17 mouse cellular contexts compared by ENCODE assay signal in genomic region chr2:135862489-135863390, GRCm38 (mm10).
A peak's percentile ranks its signal among the peaks of the same experiment; 100 is the strongest.
DNase-seq lines count a peak whose midpoint lies in the region; ATAC-seq and TF ChIP-seq lines count a peak whose summit lies in the region.
"Had no signal": no experiment of that assay in that cellular context is flagged by ENCODE, and none has a peak within 500 bp of the region (broad histone marks: within the 10 kb centered on the region; RNA-seq: fewer than 3 reads in every experiment).

No protein-coding gene starts in this region.

- H3K36me3 ChIP-seq in heart, postnatal 0 days (replicated peaks; ENCODE audit: control insufficient read depth, insufficient read depth, low read length), result no peaks in the 10 kb centered on the region
- no peaks in the 10 kb centered on the region for H3K36me3 ChIP-seq in heart, embryonic 11.5 days (ENCODE audit: control insufficient read depth, insufficient read depth, low read length)
- no peaks in the 10 kb centered on the region for H3K36me3 ChIP-seq in C2C12 (ENCODE audit: control insufficient read depth, insufficient read depth)
- H3K36me3 ChIP-seq in liver, embryonic 13.5 days, result no peaks in the 10 kb centered on the region
- H3K36me3 ChIP-seq: embryonic facial prominence, embryonic 10.5 days; heart, embryonic 10.5 days; neural tube, embryonic 12.5 days had no signal

- no peaks in the 10 kb centered on the region for H3K79me2 ChIP-seq in C2C12 (ENCODE audit: control insufficient read depth, insufficient read depth)

- DNase-seq in heart, postnatal 0 days (ENCODE audit: low spot score), result no peak
- DNase-seq in liver, embryonic 13.5 days, result no peak
- DNase-seq in adrenal gland, postnatal 36 days, result no peak
- no peak for DNase-seq in cerebellum, postnatal 10 days
- no peak for DNase-seq in cerebellum, adult 9-11 months
- DNase-seq: cerebellum, postnatal 25 days; kidney, adult 11 months; kidney, postnatal 10 days had no signal

- WGBS in heart, postnatal 0 days, result 30% methylated on average over 5 of the region's 5 CpGs
- 39% methylated on average over 5 of the region's 5 CpGs for WGBS in heart, embryonic 11.5 days (ENCODE audit: insufficient replicate concordance)
- 26% methylated on average over 5 of the region's 5 CpGs for WGBS in liver, embryonic 13.5 days (ENCODE audit: insufficient replicate concordance)

- TF ChIP-seq CTCF in heart, postnatal 0 days (IDR thresholded peaks at IDR 0.05; ENCODE audit: low read depth), result no peak
- TF ChIP-seq CTCF in C2C12 (IDR thresholded peaks at IDR 0.05; ENCODE audit: control insufficient read depth, insufficient read depth, insufficient read length), result no peak

- no peaks in the 10 kb centered on the region for H3K9me3 ChIP-seq in heart, postnatal 0 days (replicated peaks; ENCODE audit: control insufficient read depth, low read length)
- H3K9me3 ChIP-seq in heart, embryonic 11.5 days (replicated peaks; ENCODE audit: control insufficient read depth, low read length), result no peaks in the 10 kb centered on the region
- no peaks in the 10 kb centered on the region for H3K9me3 ChIP-seq in liver, embryonic 13.5 days (replicated peaks)
- H3K9me3 ChIP-seq: embryonic facial prominence, embryonic 10.5 days; heart, embryonic 10.5 days; megakaryocyte, embryonic 14.5 days; neural tube, embryonic 12.5 days had no signal

- no peak overlapping the region for H3K4me3 ChIP-seq in heart, postnatal 0 days (ENCODE audit: low read depth, low read length)
- H3K4me3 ChIP-seq in heart, embryonic 11.5 days (ENCODE audit: low read depth, low read length), result no peak overlapping the region
- H3K4me3 ChIP-seq in C2C12 (ENCODE audit: insufficient read depth, poor library complexity, severe bottlenecking), result no peak overlapping the region
- H3K4me3 ChIP-seq in liver, embryonic 13.5 days (replicated peaks), result no peak overlapping the region
- H3K4me3 ChIP-seq: embryonic facial prominence, embryonic 10.5 days; erythroblast, embryonic 14.5 days; heart, embryonic 10.5 days; megakaryocyte, embryonic 14.5 days; neural tube, embryonic 12.5 days had no signal

- TF ChIP-seq EP300 in heart, postnatal 0 days (IDR thresholded peaks at IDR 0.05; ENCODE audit: low read depth), result no peak

- H3ac ChIP-seq in C2C12 (ENCODE audit: control insufficient read depth, insufficient read length, low read depth), result no peak overlapping the region

- no peak for ATAC-seq in heart, postnatal 0 days (ENCODE audit: insufficient read depth, low read depth)
- no peak for ATAC-seq in heart, embryonic 11.5 days (replicated peaks; ENCODE audit: insufficient number of reproducible peaks, low FRiP score, low TSS enrichment)
- ATAC-seq in CD4-positive, CD25-positive, alpha-beta regulatory T cell, adult 4 months, result peak; percentile 87
- ATAC-seq in liver, embryonic 13.5 days (ENCODE audit: low read depth), result peak; percentile 29; the same call in 1 of the 2 replicates
- ATAC-seq: forebrain, embryonic 14.5 days had no signal

- peak overlapping the region; percentile 60 for H3K27ac ChIP-seq in heart, postnatal 0 days (ENCODE audit: low read depth)
- no peak overlapping the region for H3K27ac ChIP-seq in heart, embryonic 11.5 days (ENCODE audit: low read depth, low read length)
- H3K27ac ChIP-seq in liver, embryonic 13.5 days, result no peak overlapping the region
- H3K27ac ChIP-seq: embryonic facial prominence, embryonic 10.5 days; heart, embryonic 10.5 days; neural tube, embryonic 12.5 days had no signal

- no peak overlapping the region for H3K9ac ChIP-seq in heart, postnatal 0 days (replicated peaks; ENCODE audit: low read depth, low read length)
- H3K9ac ChIP-seq in heart, embryonic 11.5 days (ENCODE audit: low read depth, low read length), result no peak overlapping the region
- no peak overlapping the region for H3K9ac ChIP-seq in liver, embryonic 13.5 days
- H3K9ac ChIP-seq: neural tube, embryonic 12.5 days had no signal

- H3K79me3 ChIP-seq in C2C12 (ENCODE audit: low read depth), result no peaks in the 10 kb centered on the region

- H3K4me1 ChIP-seq in heart, postnatal 0 days (ENCODE audit: control insufficient read depth, insufficient read depth), result peaks cover 39% of the 10 kb centered on the region
- peaks cover 16% of the 10 kb centered on the region for H3K4me1 ChIP-seq in heart, embryonic 11.5 days (ENCODE audit: control insufficient read depth, insufficient read depth, low read length)
- H3K4me1 ChIP-seq in liver, embryonic 13.5 days (replicated peaks), result peaks cover 8% of the 10 kb centered on the region; the same call in 1 of the 2 replicates
- H3K4me1 ChIP-seq: neural tube, embryonic 12.5 days had no signal

- no peaks in the 10 kb centered on the region for H3K27me3 ChIP-seq in heart, postnatal 0 days (ENCODE audit: control insufficient read depth, insufficient read depth, low read length)
- H3K27me3 ChIP-seq in heart, embryonic 11.5 days (ENCODE audit: control insufficient read depth, insufficient read depth, low read length), result no peaks in the 10 kb centered on the region
- H3K27me3 ChIP-seq in C2C12 (ENCODE audit: control insufficient read depth, insufficient read depth, insufficient read length), result no peaks in the 10 kb centered on the region
- H3K27me3 ChIP-seq in liver, embryonic 13.5 days, result no peaks in the 10 kb centered on the region
- H3K27me3 ChIP-seq: megakaryocyte, embryonic 14.5 days; neural tube, embryonic 12.5 days had no signal

- H3K4me2 ChIP-seq in heart, postnatal 0 days (ENCODE audit: low read depth, low read length), result no peak overlapping the region
- H3K4me2 ChIP-seq in heart, embryonic 11.5 days, result no peak overlapping the region
- no peak overlapping the region for H3K4me2 ChIP-seq in liver, embryonic 13.5 days
- H3K4me2 ChIP-seq: neural tube, embryonic 12.5 days had no signal

TF ChIP-seq in C2C12, 6 proteins besides CTCF, POLR2A, EP300 and RAD21:
- TF ChIP-seq MYOD1 (IDR thresholded peaks at IDR 0.05; ENCODE audit: control insufficient read depth, insufficient read length, low read depth), result peak; percentile 22
- TF ChIP-seq CEBPB (IDR thresholded peaks at IDR 0.05; ENCODE audit: low read depth), result no peak
TF ChIP-seq in C2C12: peak in this region for 1.

Comparison
In these comparisons a context has a peak if more than half of its experiments do, and no peak if none do; other contexts are left out.
1. ATAC-seq: peak in CD4-positive, CD25-positive, alpha-beta regulatory T cell, adult 4 months (single experiment) and liver, embryonic 13.5 days (single experiment); none in heart, postnatal 0 days (single experiment) and heart, embryonic 11.5 days (single experiment).